Mouse (Mus musculus) adrenal gland, postnatal 10 days (tissue): ENCODE measurements around the gene Mreg. TPM values are rescaled to one million over a fixed set of nuclear protein-coding genes. Genes with fewer than 3 reads are reported as not detected.
A peak's percentile ranks its signal among the peaks of the same experiment; 100 is the strongest.

Source experiments
- DNase-seq: peaks from one replicate; pipeline ENCODE4 v3.0.0; 2021; ENCODE audit warnings: mixed read lengths
- total RNA-seq, 2 experiments: library from RNA; stranded (reverse); gene quantifications; 2 replicates each; pipeline ENCODE4 v1.2.3; 2021

Mreg gene
- total RNA-seq, 2 experiments from 2014 or later = 7.7 to 12.3 TPM

DNA sequence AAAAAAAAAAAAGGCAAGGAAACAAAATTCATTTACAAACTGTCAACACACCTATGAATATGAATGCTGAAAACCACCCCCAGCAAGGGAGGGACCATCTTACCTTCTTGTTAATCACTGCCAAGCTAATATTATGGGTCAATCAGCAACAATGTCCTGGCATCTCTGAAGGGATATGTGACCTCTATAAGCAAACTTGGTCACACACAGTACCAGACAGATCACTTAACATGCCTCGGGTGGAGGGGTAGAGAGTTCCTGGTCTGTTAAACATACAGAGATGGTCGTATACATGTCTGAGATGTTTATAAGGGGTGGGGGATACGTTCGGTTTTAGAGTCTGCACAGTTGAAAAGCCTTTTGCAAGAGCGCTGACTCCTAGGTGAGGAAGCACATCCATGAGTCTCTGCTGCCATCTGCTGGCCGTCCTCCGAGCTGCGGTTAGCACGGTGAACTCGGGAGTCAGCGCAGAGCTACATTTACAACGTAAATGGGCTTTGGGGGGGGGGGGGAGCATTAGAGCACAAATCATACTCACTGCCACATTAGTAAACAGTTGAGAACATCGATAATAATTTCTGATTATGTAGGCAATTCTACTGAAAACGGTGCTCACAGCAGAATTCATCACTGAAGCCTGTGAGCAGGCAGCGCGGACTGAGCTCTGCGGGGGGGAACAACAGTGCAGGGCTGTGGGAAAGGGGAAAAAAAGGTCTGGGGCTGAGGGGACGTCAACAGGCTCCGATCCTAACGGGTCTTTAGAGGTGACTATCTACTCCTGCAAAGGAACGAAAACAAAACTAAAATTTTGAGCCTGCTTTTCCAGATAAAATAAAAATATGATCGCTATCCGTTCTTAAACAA, 88.4 kb downstream of the Mreg start:
- peak; percentile 94 for DNase-seq

DNA sequence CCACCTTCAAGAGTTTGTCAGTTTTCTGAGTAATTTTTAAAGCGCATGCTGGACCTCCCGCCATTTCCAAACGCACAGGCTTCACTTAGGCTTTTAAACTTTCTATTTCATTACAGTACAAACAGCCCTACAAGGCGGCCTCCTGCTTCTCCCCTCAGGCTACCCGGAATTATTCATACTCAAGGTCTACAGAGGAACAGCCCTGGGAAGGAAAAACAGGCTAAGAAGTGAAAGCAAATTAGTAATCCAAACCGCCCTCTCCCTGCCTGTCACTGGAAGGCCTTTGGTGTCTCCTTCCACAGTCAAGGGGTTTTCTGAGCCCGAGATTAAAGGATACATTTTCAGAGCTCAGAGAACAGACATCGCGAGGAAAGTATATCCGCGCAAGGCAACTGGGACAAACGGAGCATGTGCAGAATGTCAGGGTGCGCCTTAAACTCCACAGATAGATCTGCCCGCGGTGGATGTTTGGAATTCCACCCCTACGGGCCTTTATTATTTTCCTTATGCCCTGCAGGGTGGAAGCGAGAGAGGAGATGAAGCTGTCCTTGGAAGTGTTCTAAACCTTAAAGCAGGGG, 90.4 kb downstream of the Mreg start:
- no peak for DNase-seq

DNA sequence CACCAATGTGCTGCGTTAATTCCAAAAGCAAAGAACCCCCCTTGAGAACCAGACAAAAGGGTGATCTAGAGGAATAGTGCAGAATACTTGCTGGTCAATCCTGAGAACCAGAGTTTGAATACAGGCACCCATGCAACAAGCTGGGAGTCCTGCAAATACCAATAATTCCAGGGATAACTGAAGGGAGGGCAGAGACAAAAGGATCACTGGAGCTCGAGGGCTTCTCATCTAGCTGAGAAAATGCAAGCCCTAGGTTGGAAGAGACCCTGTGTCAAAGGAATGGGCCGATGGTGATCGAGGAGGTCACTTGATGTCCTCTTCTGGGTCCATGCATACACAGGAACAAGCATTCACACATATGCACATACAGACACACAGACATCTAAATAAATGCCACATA, 92.1 kb downstream of the Mreg start:
- DNase-seq = no peak

DNA sequence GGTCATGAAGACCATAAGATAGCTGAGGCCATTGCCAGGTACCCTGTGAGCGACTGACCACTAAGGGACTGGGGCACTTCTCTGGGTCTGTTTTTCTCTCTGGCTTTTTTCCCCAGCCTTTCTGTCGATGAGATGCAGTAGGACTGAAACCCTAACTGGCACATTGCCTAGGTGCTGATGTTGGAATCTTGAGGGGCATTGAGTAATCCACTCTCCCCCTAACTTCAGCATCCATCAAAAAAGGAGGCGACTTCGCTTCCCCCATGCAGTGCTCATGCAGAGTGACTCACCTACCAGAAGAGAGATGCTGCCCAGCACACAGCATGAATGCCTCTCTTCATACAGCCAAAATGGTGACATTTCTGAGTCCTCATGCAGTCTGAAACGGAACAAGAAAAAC, 97.9 kb downstream of the Mreg start:
- no peak for DNase-seq

Other genes starting within 250 kb of the Mreg start
- gene Pecr, start 72.0 kb upstream of the Mreg start, total RNA-seq = 10 to 100 TPM; 43.4 to 47.0 TPM
- gene Tmem169, start 72.1 kb upstream of the Mreg start, total RNA-seq = 1 to 10 TPM; 2.8 to 4.1 TPM
- 10 to 100 TPM; 13.0 to 15.8 TPM for gene Xrcc5, start 95.1 kb upstream of the Mreg start, total RNA-seq